Mouse (Mus musculus) forebrain, embryonic 10.5 days (tissue): ENCODE data around the gene Tmem201. TPM values are rescaled to one million over a fixed set of nuclear protein-coding genes. Genes with fewer than 3 reads are reported as not detected.
A peak's percentile ranks its signal among the peaks of the same experiment; 100 is the strongest.

Experiments
- DNase-seq: peaks from one replicate; pipeline ENCODE4 v3.0.0-alpha.2; 2017; ENCODE audit warnings: low spot score; ENCODE audit errors: extremely low spot score
- H3K27ac ChIP-seq: fragments of 300-500 bp; sonication (generic); 2 replicates; pipeline ENCODE4 v1.5.1; 2016; ENCODE audit warnings: mild to moderate bottlenecking
- H3K27me3 ChIP-seq: fragments of 300-500 bp; sonication (generic); 2 replicates; pipeline ENCODE4 v1.6.1; 2016; ENCODE audit warnings: mild to moderate bottlenecking; ENCODE audit not compliant: poor library complexity, severe bottlenecking
- H3K36me3 ChIP-seq: fragments of 300-500 bp; sonication (generic); replicated peaks from 2 replicates; pipeline ENCODE4 v1.6.1; 2016; ENCODE audit warnings: mild to moderate bottlenecking, moderate library complexity
- H3K4me1 ChIP-seq: fragments of 300-500 bp; sonication (generic); 2 replicates; pipeline ENCODE4 v1.6.1; 2016
- H3K4me3 ChIP-seq: fragments of 300-500 bp; sonication (generic); 2 replicates; pipeline ENCODE4 v1.5.1; 2016; ENCODE audit warnings: mild to moderate bottlenecking, moderate library complexity
- H3K9me3 ChIP-seq: fragments of 300-500 bp; sonication (generic); 2 replicates; pipeline ENCODE4 v1.6.1; 2016; ENCODE audit warnings: mild to moderate bottlenecking, moderate library complexity
- WGBS: fragments of 180-500 bp; shearing (Covaris S2); methylation state at CpG from one replicate; pipeline ENCODE4 v1.1.7; 2016; 5-methylcytosine and 5-hydroxymethylcytosine counted together
- polyA plus RNA-seq: library from polyadenylated mRNA; unstranded; fragments of >200 nt; fragmentation: Nextera tagmentation; extraction: Ambion mirVana; gene quantifications from 2 replicates; pipeline ENCODE4 v1.2.1, GENCODE M21; 2016

The Tmem201 gene
- polyA plus RNA-seq, 1 experiment from 2014 or later, result 38.7 TPM

DNA sequence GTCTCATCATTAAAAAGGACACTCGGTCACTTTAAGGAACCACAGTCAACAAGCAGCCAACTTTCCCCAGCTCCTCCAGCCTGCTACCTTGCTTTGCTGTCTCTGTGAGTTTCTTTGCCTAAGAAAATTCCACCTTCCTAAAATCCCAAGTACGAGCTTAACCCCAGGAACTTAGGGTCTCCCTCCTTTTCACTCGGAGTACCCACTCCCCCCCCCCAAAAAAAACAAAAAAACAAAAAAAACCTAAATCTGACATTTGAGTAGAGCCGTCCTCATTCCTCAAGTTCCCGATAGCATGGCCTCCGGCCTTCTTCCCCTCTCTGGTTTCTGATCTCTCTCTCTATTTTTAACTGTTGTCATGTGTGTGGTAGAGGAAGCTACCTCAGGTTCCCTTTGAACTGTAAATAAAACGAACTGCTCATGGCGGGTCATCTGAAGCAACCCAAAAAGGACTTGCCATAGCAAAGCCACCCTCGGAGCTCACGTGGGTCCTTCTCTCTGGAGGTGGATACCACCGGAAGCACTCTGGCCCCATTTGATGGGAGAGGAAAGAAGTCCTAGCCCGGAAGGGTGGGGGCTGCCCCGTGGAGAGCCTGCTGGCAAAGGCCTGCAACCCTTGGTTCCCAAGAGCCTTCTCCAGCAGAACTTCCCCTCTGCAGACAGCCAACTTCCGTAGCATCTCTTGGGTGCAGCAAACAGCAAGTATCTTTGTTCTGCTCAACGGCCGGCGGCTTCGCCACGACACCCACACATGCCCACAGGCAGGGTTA is 35.4 kb downstream of the Tmem201 start, which contains the start of gene Pik3cd:
TSS of gene Pik3cd (minus strand) at position 362 of the 770 bp plus-strand sequence.
- Histone ChIP-seq H3K36me3 (no peaks in the 10 kb centered on the region), H3K27me3 (peaks cover 41% of the 10 kb centered on the region), H3K4me3 (no peak within 1 kb of the TSS), H3K9me3 (no peaks in the 10 kb centered on the region), H3K4me1 (peaks cover 36% of the 10 kb centered on the region), H3K27ac (no peak within 1 kb of the TSS)
- DNase-seq, result no peak
- 82% methylated on average over 19 of the region's 19 CpGs for WGBS

DNA sequence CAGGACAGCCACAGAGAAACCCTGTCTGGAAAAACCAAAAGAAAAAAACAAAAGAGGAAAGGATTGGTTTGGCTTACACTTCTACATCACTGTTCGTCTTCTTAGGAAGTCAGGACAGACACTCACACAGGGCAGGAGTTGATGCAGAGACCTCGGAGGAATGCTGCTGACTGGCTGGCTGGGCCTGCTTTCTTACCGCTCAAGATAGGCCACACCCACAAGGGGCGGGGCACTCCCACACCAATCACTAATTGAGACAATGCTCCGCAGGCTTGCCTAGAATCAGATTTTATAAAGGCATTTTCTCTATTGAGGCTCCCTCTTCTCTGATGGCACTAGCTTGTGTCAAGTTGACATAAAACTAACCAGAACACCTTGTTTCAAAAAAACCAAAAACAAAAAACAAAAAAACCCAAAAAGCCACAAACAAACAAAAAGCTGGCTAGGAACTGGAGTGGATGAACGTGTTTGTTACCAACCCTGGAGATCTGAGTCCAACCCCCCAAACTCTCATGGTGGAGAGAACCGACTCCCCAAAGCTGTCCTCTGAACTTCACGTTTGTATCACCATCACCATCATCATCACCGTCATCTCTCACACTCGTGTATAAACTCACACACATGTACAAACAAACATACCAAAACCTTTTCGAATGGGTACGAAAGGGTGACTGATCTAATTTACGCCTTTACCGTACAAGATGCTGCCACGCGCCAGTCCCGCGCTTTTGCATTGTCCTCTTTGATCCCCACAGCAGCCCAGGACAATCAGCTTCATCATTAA is 36.2 kb downstream of the Tmem201 start:
- WGBS, result 67% methylated on average over 18 of the region's 18 CpGs
- Histone ChIP-seq H3K4me3 (no peak overlapping the region), H3K4me1 (peaks cover 44% of the 10 kb centered on the region), H3K9me3 (no peaks in the 10 kb centered on the region), H3K27me3 (peaks cover 49% of the 10 kb centered on the region), H3K27ac (no peak overlapping the region), H3K36me3 (no peaks in the 10 kb centered on the region)
- no peak for DNase-seq

DNA sequence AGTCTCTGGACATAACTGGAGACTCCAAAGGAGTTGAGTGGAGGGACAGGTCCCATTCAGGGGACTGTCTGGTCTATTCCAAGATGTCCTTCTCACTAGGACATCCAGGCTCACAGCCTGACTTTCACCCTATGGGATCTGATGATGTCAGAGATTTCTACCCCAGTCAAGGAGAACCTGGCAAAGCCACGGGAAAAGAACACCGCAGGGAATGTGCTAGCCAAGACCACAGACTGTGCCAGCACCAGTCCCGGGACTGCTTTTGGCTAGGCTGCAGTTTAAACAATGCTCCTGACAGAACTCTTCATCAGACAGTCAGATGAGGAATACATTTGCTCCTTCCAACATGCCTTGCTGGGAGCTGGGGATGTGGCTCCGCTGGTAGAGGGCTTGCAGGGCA is 37.9 kb downstream of the Tmem201 start:
- H3K27me3 ChIP-seq, result peaks cover 63% of the 10 kb centered on the region
- peaks cover 51% of the 10 kb centered on the region for H3K4me1 ChIP-seq
- no peak for DNase-seq
- H3K4me3 ChIP-seq, result no peak overlapping the region
- no peak overlapping the region for H3K27ac ChIP-seq
- 88% methylated on average over 4 of the region's 4 CpGs for WGBS
- no peaks in the 10 kb centered on the region for H3K36me3 ChIP-seq
- H3K9me3 ChIP-seq, result no peaks in the 10 kb centered on the region

DNA sequence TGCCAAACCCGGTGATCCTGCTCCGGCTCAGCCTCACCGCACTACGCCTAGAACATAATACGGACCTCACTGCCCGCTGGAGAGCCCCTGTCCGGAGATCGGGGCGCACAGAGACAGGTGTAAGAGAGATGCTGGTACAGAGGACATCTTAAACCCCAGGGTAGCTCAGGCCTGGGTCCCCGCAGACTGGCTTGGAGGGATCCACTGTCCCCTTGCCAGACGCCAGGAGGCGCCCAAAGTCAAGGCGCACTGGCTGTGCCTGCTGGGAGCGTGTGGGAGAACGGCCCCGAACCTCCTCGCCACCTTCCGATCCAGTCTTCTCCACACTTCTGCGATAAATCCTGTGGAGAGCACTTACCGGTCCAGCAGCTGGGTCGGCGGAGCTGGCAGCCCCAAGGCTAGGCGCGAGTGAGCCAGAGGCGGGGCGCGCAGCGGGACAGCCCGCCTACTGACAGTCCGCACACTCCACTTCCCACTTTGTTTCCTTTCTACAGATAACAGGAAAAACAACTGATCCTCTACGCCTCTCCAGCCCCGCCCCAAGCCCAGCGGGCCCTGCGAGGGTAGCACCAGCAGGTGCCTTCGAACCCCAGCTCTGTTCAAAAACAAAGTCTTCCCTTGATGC is 39.5 kb downstream of the Tmem201 start:
- WGBS, result 1% methylated on average over 35 of the region's 35 CpGs
- H3K27ac ChIP-seq, result peak overlapping the region; percentile 80
- peak overlapping the region; percentile 62 for H3K4me3 ChIP-seq

DNA sequence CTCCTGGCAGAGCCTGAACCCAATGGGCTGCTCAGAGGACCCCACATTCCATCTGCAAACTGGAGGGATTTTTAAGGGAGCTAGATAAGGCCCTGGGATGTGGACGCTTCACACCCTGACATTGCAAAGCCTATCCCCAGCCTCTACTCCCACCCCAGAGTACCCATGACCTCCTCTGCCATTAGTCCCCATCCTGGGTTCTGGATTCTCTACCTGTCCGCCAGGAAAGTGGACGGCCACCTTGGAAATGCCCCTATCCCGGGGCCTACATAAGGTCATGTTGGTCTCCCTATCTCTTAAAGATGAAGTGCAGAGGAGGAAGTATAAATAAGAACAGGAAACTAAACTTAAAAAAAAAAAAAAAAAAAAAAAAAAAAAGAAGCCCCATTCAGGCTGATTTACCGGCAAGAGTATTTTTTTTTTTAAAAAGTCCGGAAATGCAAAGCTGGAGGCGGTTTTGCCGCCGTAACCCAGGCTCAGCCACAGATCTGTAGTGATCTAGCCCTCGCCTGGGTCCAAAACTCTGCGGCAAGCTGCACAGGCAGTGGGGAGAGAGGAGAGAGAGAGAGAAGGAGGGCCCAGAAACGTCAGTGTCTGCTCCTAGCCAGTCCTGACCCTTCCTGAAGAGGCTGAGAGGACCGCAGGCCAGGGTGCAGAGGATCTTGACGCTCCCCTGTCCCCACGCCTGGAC is 40.2 kb downstream of the Tmem201 start:
- peak overlapping the region; percentile 80; the same call in 1 of the 2 replicates for H3K27ac ChIP-seq
- H3K9me3 ChIP-seq, result no peaks in the 10 kb centered on the region
- 18% methylated on average over 15 of the region's 15 CpGs for WGBS
- DNase-seq, result no peak
- H3K4me1 ChIP-seq, result peaks cover 45% of the 10 kb centered on the region
- peak overlapping the region; percentile 62 for H3K4me3 ChIP-seq
- H3K36me3 ChIP-seq, result no peaks in the 10 kb centered on the region
- H3K27me3 ChIP-seq, result peaks cover 63% of the 10 kb centered on the region

More for the DNA sequence above, 39.5 kb downstream of the Tmem201 start:
- peak; percentile 72 for DNase-seq
- Histone ChIP-seq H3K27me3 (peaks cover 63% of the 10 kb centered on the region), H3K4me1 (peaks cover 48% of the 10 kb centered on the region), H3K9me3 (no peaks in the 10 kb centered on the region), H3K36me3 (no peaks in the 10 kb centered on the region)

DNA sequence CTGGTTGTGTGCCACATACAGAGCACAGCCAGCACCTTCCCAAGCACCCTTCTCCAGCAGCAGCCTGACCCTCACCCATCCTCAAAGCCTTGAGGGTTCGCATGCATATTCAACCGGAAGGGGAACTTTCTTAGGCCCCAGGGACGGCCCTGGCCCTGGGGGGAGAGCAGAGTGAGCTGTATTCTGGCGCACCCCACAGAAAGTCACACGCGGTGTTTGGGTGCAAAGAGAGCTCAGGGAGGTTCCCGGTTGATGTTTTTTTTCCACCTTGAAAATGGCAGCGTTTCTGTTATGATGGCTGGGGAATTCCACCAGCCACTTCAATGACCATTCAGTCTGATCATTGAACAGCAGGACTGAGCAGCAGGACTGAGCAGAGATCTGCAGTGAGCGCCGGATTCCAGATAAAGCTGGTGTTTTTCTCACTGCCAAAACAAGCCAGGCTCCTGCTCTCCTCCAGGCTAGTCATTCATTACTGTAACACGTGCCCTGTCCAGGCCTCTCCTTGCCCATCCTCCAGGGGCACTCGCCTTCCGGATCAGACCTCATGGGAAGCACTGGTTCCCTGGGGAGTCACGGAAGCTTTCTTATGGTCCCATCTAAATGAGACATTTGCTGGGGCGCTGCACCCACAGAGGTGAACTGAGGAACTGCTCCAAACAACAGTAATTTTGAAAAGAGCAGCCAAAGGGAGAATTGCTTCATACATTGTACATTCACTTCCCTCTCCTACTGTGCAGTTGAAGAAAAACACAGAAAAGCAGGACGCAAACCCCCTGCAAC is 41.5 kb downstream of the Tmem201 start:
- no peak overlapping the region for H3K27ac ChIP-seq
- H3K9me3 ChIP-seq, result no peaks in the 10 kb centered on the region
- H3K36me3 ChIP-seq, result no peaks in the 10 kb centered on the region
- 33% methylated on average over 16 of the region's 16 CpGs for WGBS
- peaks cover 41% of the 10 kb centered on the region for H3K4me1 ChIP-seq
- H3K27me3 ChIP-seq, result peaks cover 63% of the 10 kb centered on the region
- no peak for DNase-seq
- H3K4me3 ChIP-seq, result no peak overlapping the region

DNA sequence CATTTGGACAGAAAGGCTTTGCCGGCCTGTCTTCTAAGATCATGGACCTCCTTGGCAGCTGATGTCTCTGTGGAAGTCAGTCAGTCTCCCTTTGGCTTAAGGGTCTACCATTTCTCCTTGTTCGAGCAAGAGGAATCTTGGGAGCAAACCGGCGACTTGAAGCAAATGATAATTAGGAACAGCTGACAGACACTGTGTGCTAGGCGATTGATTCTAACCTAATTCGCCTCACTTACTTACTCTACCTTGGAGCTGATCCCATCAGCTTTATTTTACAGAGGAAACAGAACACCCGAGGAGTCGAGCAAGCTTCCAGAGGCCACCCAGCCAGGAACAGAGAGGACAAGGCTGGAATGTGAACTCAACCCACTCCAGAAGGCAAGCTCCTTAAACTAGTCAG is 46.5 kb downstream of the Tmem201 start:
- Histone ChIP-seq H3K4me3 (no peak overlapping the region), H3K27me3 (peaks cover 20% of the 10 kb centered on the region), H3K27ac (no peak overlapping the region), H3K4me1 (peaks cover 17% of the 10 kb centered on the region), H3K36me3 (no peaks in the 10 kb centered on the region), H3K9me3 (no peaks in the 10 kb centered on the region)
- WGBS, result 69% methylated on average over 8 of the region's 8 CpGs
- no peak for DNase-seq

DNA sequence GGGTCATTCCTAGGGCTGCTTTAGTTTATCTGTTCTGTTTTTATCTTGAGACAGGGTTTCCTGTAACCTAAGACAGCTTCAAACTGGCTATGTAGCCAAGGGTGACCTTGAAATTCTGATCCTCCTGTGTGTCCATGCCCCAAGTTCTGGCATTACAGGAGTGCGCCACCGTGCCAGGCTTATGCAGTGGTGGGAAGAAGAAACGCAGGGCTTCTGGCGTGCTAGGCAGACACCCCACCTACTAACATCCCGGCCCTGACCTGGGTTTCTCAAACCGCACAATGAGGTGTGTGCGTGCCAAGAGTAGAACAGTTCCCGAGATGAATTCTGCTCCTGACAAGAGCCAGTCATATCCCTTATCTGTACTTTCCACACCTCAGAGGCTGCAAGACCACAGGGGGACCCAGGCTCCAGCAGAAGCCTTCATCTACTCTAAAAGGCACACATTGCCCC is 47.0 kb downstream of the Tmem201 start:
- H3K27ac ChIP-seq, result no peak overlapping the region
- H3K27me3 ChIP-seq, result peaks cover 15% of the 10 kb centered on the region
- peaks cover 13% of the 10 kb centered on the region for H3K4me1 ChIP-seq
- DNase-seq, result no peak
- H3K4me3 ChIP-seq, result no peak overlapping the region
- 89% methylated on average over 8 of the region's 8 CpGs for WGBS
- no peaks in the 10 kb centered on the region for H3K36me3 ChIP-seq
- no peaks in the 10 kb centered on the region for H3K9me3 ChIP-seq

DNA sequence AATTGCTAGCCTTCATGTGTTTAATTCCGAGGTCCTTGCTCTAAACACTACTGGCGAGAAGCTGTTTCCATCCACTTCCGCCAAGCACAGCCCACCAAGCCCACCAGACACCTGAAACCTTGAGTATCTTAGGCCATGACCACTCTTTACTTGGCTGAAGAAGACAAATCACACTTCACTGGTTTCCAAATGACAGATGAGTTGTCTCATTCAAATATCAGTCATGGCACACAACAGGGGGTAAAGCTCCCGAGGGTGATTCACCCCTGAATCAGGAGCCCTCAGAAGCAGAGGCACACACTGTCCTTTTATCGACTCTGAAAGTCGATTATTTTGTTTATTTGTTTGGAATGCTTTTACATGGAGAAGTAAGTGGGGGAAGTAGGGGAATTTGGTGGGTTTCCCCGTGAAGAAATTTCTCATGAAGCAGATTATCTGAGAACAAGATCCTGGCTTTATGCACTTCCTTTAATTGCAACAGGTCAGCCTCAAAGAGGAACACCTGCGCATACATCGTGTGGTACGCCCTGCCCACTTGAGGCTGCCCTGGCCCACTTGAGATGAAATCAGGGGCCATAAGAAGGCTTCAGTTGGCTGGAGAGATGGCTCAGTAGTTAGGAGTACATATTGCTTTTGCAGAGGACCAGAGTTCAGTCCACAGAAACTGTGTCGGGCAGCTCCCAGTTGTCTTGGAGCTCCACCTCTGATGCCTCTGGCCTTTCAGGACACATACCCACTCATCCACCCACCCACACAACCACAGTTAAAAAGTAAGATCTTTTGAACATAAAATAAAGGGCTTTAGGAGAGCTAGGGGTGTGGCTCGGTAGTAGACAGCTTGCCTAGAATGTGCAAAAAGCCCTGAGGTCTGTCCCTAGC is 47.8 kb downstream of the Tmem201 start:
- no peak for DNase-seq

DNA sequence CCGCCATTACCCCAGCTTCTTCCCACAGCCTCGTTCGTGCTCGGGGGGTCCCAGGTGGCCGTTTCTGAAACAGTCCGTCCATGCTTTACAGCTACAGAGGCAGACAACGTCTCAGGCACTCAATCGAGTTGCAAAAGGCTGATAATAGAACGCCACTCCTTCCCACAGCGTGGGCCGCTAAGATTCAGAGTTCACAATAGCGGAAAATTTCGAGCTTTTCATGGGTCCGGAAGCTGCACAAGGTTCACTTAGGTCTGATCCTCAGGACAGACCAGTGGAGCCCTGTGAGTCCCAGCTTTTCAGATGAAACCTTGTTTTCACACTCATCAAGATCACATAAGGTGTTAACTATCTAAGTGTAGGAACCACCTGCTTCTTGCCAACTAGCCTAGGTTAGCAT is 49.0 kb downstream of the Tmem201 start:
- Histone ChIP-seq H3K9me3 (no peaks in the 10 kb centered on the region), H3K36me3 (no peaks in the 10 kb centered on the region), H3K27ac (no peak overlapping the region), H3K4me1 (peaks cover 16% of the 10 kb centered on the region), H3K4me3 (no peak overlapping the region), H3K27me3 (peaks cover 22% of the 10 kb centered on the region)
- no peak for DNase-seq
- WGBS, result 89% methylated on average over 14 of the region's 14 CpGs

More for the DNA sequence above, 47.8 kb downstream of the Tmem201 start:
- Histone ChIP-seq H3K4me1 (peaks cover 13% of the 10 kb centered on the region), H3K9me3 (no peaks in the 10 kb centered on the region), H3K27ac (no peak overlapping the region), H3K27me3 (peaks cover 10% of the 10 kb centered on the region; the same call in 1 of the 2 replicates), H3K36me3 (no peaks in the 10 kb centered on the region), H3K4me3 (no peak overlapping the region)
- 87% methylated on average over 12 of the region's 12 CpGs for WGBS
